Mouse (Mus musculus): ENCODE measurements around the gene Unc5c.

DNA sequence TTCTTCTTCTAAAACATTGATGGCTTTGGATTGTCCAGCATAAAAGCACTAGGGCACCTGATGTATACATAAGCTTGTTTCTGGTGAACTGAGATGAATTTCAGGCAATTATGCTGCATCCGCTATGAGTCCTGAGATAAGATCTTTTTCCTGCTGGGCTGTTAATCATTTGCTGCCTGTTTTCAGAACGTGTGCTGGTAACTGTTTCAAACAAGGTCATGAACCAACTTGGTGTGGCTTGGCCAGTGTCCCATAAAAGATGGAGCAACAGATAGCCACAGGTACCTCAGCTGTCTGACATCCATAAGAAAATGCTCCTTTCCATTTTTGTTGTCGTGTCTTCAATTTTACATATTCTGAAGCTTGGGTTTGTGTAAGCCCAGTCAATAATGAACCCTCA lies 314.2 kb downstream of the Unc5c start:
- TF ChIP-seq GATA1 (IDR thresholded peaks at IDR 0.05; ENCODE audit: low read length) (no peak), TAL1 (IDR thresholded peaks at IDR 0.05; ENCODE audit: low read length) (no peak)
